Mouse (Mus musculus): ENCODE data around the gene Colgalt2. TPM values are rescaled to one million over a fixed set of nuclear protein-coding genes. Genes with fewer than 3 reads are reported as not detected.

Colgalt2 gene
- polyA plus RNA-seq, 1 experiment from 2014 or later, result 1.3 TPM

DNA sequence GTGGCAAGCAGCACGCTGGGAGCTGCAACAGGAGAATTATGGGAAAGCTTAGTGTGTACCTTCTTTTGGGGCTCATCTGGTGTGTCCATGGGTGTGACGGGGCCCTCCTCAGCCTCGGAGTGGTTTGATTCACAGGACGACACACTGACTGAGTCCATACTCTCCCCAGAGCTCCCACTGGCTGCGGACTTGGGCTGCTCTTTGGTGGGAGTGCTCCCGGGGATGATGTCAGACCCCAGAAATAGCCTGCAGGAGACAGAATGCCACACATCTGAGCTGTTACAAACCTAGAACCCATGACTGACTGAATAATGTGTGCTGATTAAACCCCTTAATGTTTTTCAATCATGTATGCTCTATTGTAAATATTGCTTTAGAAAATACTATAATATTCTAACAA lies 128.6 kb downstream of the Colgalt2 start:
- ATAC-seq (ENCODE audit: low FRiP score, low TSS enrichment), result no peak
- H3K4me2 ChIP-seq (replicated peaks; ENCODE audit: low read depth, low read length), result no peak overlapping the region
- WGBS, result 85% methylated on average over 6 of the region's 6 CpGs
- peaks cover 57% of the 10 kb centered on the region for H3K36me3 ChIP-seq (ENCODE audit: control insufficient read depth, insufficient read depth, low read length)
- no peak overlapping the region for H3K4me3 ChIP-seq (ENCODE audit: low read length)
- peaks cover 5% of the 10 kb centered on the region; the same call in 1 of the 2 replicates for H3K4me1 ChIP-seq (ENCODE audit: control insufficient read depth, insufficient read depth, low read length)
- no peaks in the 10 kb centered on the region for H3K27me3 ChIP-seq (ENCODE audit: control insufficient read depth, insufficient read depth, low read length)
- H3K9me3 ChIP-seq (ENCODE audit: control insufficient read depth, low read length), result no peaks in the 10 kb centered on the region
- H3K27ac ChIP-seq (ENCODE audit: low read depth, low read length), result no peak overlapping the region
- no peak overlapping the region for H3K9ac ChIP-seq (ENCODE audit: low read depth, low read length)

DNA sequence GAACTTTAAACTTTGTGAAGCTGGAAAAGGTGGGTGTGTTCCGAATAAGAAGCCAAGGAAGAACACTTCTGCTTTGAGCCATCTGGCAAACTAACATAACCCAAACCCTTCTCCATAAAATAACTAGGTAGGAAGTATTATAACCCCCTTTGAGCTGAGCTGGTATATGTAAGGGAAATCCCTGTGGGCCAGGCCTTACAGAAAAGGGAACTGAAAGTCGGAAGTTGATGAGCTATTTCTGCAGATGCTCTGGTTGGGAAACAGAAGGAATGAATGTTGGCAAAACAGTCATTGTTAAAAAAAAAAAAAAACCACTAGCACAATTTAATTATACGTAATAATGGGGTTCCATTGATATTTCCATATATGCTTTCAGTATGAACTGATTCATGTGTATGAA lies 129.1 kb downstream of the Colgalt2 start:
- Histone ChIP-seq H3K9me3 (ENCODE audit: control insufficient read depth, low read length) (no peaks in the 10 kb centered on the region), H3K4me2 (replicated peaks; ENCODE audit: low read depth, low read length) (no peak overlapping the region), H3K4me3 (ENCODE audit: low read length) (no peak overlapping the region), H3K36me3 (ENCODE audit: control insufficient read depth, insufficient read depth, low read length) (peaks cover 54% of the 10 kb centered on the region), H3K27me3 (ENCODE audit: control insufficient read depth, insufficient read depth, low read length) (no peaks in the 10 kb centered on the region), H3K9ac (ENCODE audit: low read depth, low read length) (no peak overlapping the region), H3K27ac (ENCODE audit: low read depth, low read length) (no peak overlapping the region), H3K4me1 (ENCODE audit: control insufficient read depth, insufficient read depth, low read length) (peaks cover 5% of the 10 kb centered on the region; the same call in 1 of the 2 replicates)
- WGBS, result 86% methylated on average over 3 of the region's 3 CpGs
- no peak for ATAC-seq (ENCODE audit: low FRiP score, low TSS enrichment)

- Histone ChIP-seq H3K4me2 (replicated peaks; ENCODE audit: low read depth, low read length) (no peak overlapping the region), H3K36me3 (ENCODE audit: control insufficient read depth, insufficient read depth, low read length) (peaks cover 48% of the 10 kb centered on the region), H3K4me3 (ENCODE audit: low read length) (no peak overlapping the region), H3K4me1 (ENCODE audit: control insufficient read depth, insufficient read depth, low read length) (peaks cover 7% of the 10 kb centered on the region; the same call in 1 of the 2 replicates), H3K27ac (ENCODE audit: low read depth, low read length) (no peak overlapping the region), H3K9me3 (ENCODE audit: control insufficient read depth, low read length) (no peaks in the 10 kb centered on the region), H3K27me3 (ENCODE audit: control insufficient read depth, insufficient read depth, low read length) (no peaks in the 10 kb centered on the region), H3K9ac (ENCODE audit: low read depth, low read length) (no peak overlapping the region)
- peak; percentile 58 for ATAC-seq (ENCODE audit: low FRiP score, low TSS enrichment)
- 21% methylated on average over 15 of the region's 15 CpGs for WGBS
Observed at GRCm38 (mm10) chr1:152531498-152531897, 131.9 kb downstream of the Colgalt2 start.

GRCm38 (mm10) chr1:152534531-152534930 lies 134.9 kb downstream of the Colgalt2 start:
- H3K9me3 ChIP-seq (ENCODE audit: control insufficient read depth, low read length), result no peaks in the 10 kb centered on the region
- peaks cover 46% of the 10 kb centered on the region for H3K36me3 ChIP-seq (ENCODE audit: control insufficient read depth, insufficient read depth, low read length)
- H3K4me2 ChIP-seq (replicated peaks; ENCODE audit: low read depth, low read length), result no peak overlapping the region
- H3K4me1 ChIP-seq (ENCODE audit: control insufficient read depth, insufficient read depth, low read length), result peaks cover 19% of the 10 kb centered on the region; the same call in 1 of the 2 replicates
- no peak overlapping the region for H3K27ac ChIP-seq (ENCODE audit: low read depth, low read length)
- 83% methylated on average over 7 of the region's 7 CpGs for WGBS
- no peak overlapping the region for H3K4me3 ChIP-seq (ENCODE audit: low read length)
- H3K9ac ChIP-seq (ENCODE audit: low read depth, low read length), result no peak overlapping the region
- no peaks in the 10 kb centered on the region for H3K27me3 ChIP-seq (ENCODE audit: control insufficient read depth, insufficient read depth, low read length)
- ATAC-seq (ENCODE audit: low FRiP score, low TSS enrichment), result no peak

DNA sequence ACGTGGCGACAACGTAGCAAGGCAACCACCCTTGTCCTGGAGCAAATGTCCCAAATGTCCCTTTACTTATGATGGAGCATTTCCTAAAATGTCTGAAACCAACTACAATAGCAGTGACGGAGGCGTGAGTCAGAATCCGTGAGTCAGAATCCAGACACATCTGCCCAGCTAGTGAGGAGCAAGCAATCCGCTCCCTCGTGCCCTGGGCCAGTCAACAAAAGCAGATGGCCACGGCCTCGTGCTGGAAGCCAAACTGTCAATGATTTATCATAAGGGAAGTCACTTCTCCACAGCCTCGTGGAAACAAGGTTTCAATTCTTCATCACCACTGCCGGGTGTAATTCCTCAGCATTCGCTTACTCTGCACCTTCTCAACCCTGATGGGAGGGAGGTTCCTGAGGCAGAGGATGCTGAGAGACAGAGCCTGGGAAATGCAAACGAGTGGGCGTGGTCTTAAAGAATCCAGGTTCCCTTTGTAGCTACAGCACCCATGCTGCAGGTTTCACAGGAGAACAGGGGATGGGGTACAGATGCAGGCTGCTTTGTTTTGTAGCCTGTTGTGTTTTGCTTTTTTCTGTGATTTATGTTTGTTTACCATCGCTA lies 136.9 kb downstream of the Colgalt2 start:
- H3K27me3 ChIP-seq (ENCODE audit: control insufficient read depth, insufficient read depth, low read length), result no peaks in the 10 kb centered on the region
- H3K36me3 ChIP-seq (ENCODE audit: control insufficient read depth, insufficient read depth, low read length), result peaks cover 39% of the 10 kb centered on the region
- no peaks in the 10 kb centered on the region for H3K9me3 ChIP-seq (ENCODE audit: control insufficient read depth, low read length)
- no peak overlapping the region for H3K27ac ChIP-seq (ENCODE audit: low read depth, low read length)
- no peak for ATAC-seq (ENCODE audit: low FRiP score, low TSS enrichment)
- WGBS, result 40% methylated on average over 16 of the region's 16 CpGs
- no peak overlapping the region for H3K4me3 ChIP-seq (ENCODE audit: low read length)
- no peak overlapping the region for H3K9ac ChIP-seq (ENCODE audit: low read depth, low read length)
- H3K4me1 ChIP-seq (ENCODE audit: control insufficient read depth, insufficient read depth, low read length), result peaks cover 18% of the 10 kb centered on the region; the same call in 1 of the 2 replicates
- H3K4me2 ChIP-seq (replicated peaks; ENCODE audit: low read depth, low read length), result no peak overlapping the region

DNA sequence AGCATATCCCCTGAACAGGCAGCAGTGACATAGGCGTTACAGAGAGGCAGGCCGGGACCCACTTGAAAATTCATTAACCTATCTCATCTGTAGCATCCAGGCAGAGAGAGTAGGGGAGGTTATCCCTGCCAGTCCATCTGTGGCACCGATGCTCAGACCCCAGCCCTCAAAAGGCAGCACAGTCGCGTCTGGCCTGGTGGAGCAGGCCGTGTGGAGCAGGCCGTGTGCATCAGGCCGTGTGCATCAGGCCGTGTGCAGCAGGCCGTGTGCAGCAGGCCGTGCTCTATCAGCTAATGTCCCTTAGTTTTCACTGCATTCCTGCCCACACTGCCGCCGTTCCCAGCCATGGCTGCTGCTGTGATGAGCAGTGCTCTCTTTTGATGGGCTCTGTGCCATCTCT lies 137.6 kb downstream of the Colgalt2 start:
- peaks cover 13% of the 10 kb centered on the region; the same call in 1 of the 2 replicates for H3K4me1 ChIP-seq (ENCODE audit: control insufficient read depth, insufficient read depth, low read length)
- H3K4me2 ChIP-seq (replicated peaks; ENCODE audit: low read depth, low read length), result no peak overlapping the region
- WGBS, result 50% methylated on average over 13 of the region's 13 CpGs
- H3K9ac ChIP-seq (ENCODE audit: low read depth, low read length), result no peak overlapping the region
- H3K27ac ChIP-seq (ENCODE audit: low read depth, low read length), result no peak overlapping the region
- H3K36me3 ChIP-seq (ENCODE audit: control insufficient read depth, insufficient read depth, low read length), result peaks cover 45% of the 10 kb centered on the region
- no peak overlapping the region for H3K4me3 ChIP-seq (ENCODE audit: low read length)
- no peaks in the 10 kb centered on the region for H3K9me3 ChIP-seq (ENCODE audit: control insufficient read depth, low read length)
- peak; percentile 65; the same call in 1 of the 2 replicates for ATAC-seq (ENCODE audit: low FRiP score, low TSS enrichment)
- no peaks in the 10 kb centered on the region for H3K27me3 ChIP-seq (ENCODE audit: control insufficient read depth, insufficient read depth, low read length)

GRCm38 (mm10) chr1:152538817-152539216 lies 139.2 kb downstream of the Colgalt2 start:
- no peak overlapping the region for H3K9ac ChIP-seq (ENCODE audit: low read depth, low read length)
- WGBS, result 90% methylated on average over 4 of the region's 4 CpGs
- H3K36me3 ChIP-seq (ENCODE audit: control insufficient read depth, insufficient read depth, low read length), result peaks cover 54% of the 10 kb centered on the region

GRCm38 (mm10) chr1:152540304-152540887 lies 140.8 kb downstream of the Colgalt2 start:
- no peak overlapping the region for H3K4me3 ChIP-seq (ENCODE audit: low read length)
- no peak for ATAC-seq (ENCODE audit: low FRiP score, low TSS enrichment)
- no peak overlapping the region for H3K27ac ChIP-seq (ENCODE audit: low read depth, low read length)
- H3K4me2 ChIP-seq (replicated peaks; ENCODE audit: low read depth, low read length), result no peak overlapping the region
- H3K9me3 ChIP-seq (ENCODE audit: control insufficient read depth, low read length), result no peaks in the 10 kb centered on the region
- WGBS, result 80% methylated on average over 3 of the region's 3 CpGs
- H3K36me3 ChIP-seq (ENCODE audit: control insufficient read depth, insufficient read depth, low read length), result peaks cover 59% of the 10 kb centered on the region
- H3K9ac ChIP-seq (ENCODE audit: low read depth, low read length), result no peak overlapping the region
- peaks cover 13% of the 10 kb centered on the region; the same call in 1 of the 2 replicates for H3K4me1 ChIP-seq (ENCODE audit: control insufficient read depth, insufficient read depth, low read length)
- H3K27me3 ChIP-seq (ENCODE audit: control insufficient read depth, insufficient read depth, low read length), result no peaks in the 10 kb centered on the region

More at GRCm38 (mm10) chr1:152538817-152539216, 139.2 kb downstream of the Colgalt2 start:
- Histone ChIP-seq H3K27me3 (ENCODE audit: control insufficient read depth, insufficient read depth, low read length) (no peaks in the 10 kb centered on the region), H3K4me2 (replicated peaks; ENCODE audit: low read depth, low read length) (no peak overlapping the region), H3K27ac (ENCODE audit: low read depth, low read length) (no peak overlapping the region), H3K4me3 (ENCODE audit: low read length) (no peak overlapping the region), H3K4me1 (ENCODE audit: control insufficient read depth, insufficient read depth, low read length) (peaks cover 13% of the 10 kb centered on the region; the same call in 1 of the 2 replicates), H3K9me3 (ENCODE audit: control insufficient read depth, low read length) (no peaks in the 10 kb centered on the region)
- ATAC-seq (ENCODE audit: low FRiP score, low TSS enrichment), result no peak

- Histone ChIP-seq H3K9me3 (ENCODE audit: control insufficient read depth, low read length) (no peaks in the 10 kb centered on the region), H3K4me2 (replicated peaks; ENCODE audit: low read depth, low read length) (no peak overlapping the region), H3K36me3 (ENCODE audit: control insufficient read depth, insufficient read depth, low read length) (peaks cover 58% of the 10 kb centered on the region), H3K4me1 (ENCODE audit: control insufficient read depth, insufficient read depth, low read length) (no peaks in the 10 kb centered on the region), H3K27me3 (ENCODE audit: control insufficient read depth, insufficient read depth, low read length) (no peaks in the 10 kb centered on the region), H3K9ac (ENCODE audit: low read depth, low read length) (no peak overlapping the region), H3K4me3 (ENCODE audit: low read length) (no peak overlapping the region), H3K27ac (ENCODE audit: low read depth, low read length) (no peak overlapping the region)
- 42% methylated on average over 6 of the region's 6 CpGs for WGBS
- ATAC-seq (ENCODE audit: low FRiP score, low TSS enrichment), result peak; percentile 25; the same call in 1 of the 2 replicates
Observed at GRCm38 (mm10) chr1:152542747-152543378, 143.2 kb downstream of the Colgalt2 start.

All from kidney, embryonic 14.5 days (tissue).